Mouse (Mus musculus): ENCODE data around the gene Slc12a7. TPM values are rescaled to one million over a fixed set of nuclear protein-coding genes. Genes with fewer than 3 reads are reported as not detected.
A peak's percentile ranks its signal among the peaks of the same experiment; 100 is the strongest.

The Slc12a7 gene
- polyA plus RNA-seq, 1 experiment = 104 TPM

DNA sequence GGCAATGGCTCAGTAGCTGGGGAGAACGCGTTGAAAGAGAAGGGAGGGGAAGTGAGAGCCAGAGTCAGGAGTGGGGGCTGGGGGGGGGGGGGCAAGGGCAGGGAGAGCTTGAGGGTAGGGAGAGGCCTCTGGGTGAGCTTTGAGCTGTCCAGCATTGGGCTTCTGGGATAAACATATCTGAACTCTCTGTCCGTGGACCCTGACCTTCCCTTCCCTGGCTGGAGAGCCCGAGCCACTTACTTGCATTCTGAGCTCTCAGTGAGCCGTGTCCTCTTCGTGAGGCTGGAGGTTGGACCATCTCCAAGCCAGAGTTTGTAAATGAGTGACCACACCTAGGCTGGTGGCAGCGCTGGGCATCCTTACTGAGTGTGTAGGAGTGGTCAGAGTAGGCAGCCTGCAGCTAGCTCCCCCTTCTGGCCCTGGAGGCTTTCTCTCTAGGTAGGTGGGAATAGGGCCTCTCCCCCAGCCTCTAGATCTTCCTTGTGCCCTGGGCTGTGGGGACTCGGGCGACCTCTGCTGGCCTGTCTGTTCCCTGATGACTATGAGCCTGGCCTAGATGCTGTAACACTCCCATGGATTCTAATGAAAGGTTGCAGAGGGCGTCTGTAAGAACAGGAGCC is 40.5 kb upstream of the Slc12a7 start:
- WGBS = 11% methylated on average over 10 of the region's 10 CpGs
- DNase-seq = peak; percentile 99
- Histone ChIP-seq H3K4me3 (ENCODE audit: insufficient read depth, low read depth, low read length) (no peak overlapping the region), H3K36me3 (ENCODE audit: control insufficient read depth, insufficient read depth, low read length) (no peaks in the 10 kb centered on the region; the same call in 1 of the 2 replicates), H3K27ac (ENCODE audit: insufficient read depth, low read depth, low read length) (peak overlapping the region; percentile 61; the same call in 1 of the 2 replicates), H3K4me1 (ENCODE audit: control insufficient read depth, insufficient read depth, low read length) (peaks cover 44% of the 10 kb centered on the region), H3K27me3 (replicated peaks; ENCODE audit: control insufficient read depth, insufficient read depth, low read length) (no peaks in the 10 kb centered on the region)
- TF ChIP-seq CTCF (conservative IDR thresholded peaks at IDR 0.05; ENCODE audit: insufficient read depth, insufficient read length, low read depth, low read length) (peak; percentile 80), POLR2A (IDR thresholded peaks at IDR 0.05; ENCODE audit: low read depth, low read length) (no peak)

DNA sequence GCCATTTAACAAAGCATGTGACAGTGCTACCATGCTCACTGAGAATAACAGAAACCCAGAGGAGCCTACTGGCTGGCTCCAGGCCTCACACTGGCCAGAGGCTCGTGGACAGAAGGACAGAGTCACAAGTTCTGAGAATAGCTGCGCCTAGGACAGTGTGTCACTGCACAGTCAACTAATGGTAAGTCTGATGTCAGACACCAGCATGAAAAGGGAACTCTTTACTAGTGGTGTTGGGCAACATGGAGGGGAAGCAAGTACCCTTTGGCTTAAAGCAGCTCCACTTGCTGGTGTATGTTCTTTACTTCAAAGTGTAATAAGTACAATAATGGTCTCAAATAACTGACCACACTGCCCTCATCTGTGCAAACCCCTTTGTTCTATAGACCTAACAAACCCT is 39.6 kb upstream of the Slc12a7 start:
- no peak for DNase-seq
- H3K4me3 ChIP-seq (ENCODE audit: insufficient read depth, low read depth, low read length) = no peak overlapping the region
- H3K36me3 ChIP-seq (ENCODE audit: control insufficient read depth, insufficient read depth, low read length) = no peaks in the 10 kb centered on the region; the same call in 1 of the 2 replicates
- H3K27me3 ChIP-seq (replicated peaks; ENCODE audit: control insufficient read depth, insufficient read depth, low read length) = no peaks in the 10 kb centered on the region
- WGBS = 51% methylated on average over 2 of the region's 2 CpGs
- H3K4me1 ChIP-seq (ENCODE audit: control insufficient read depth, insufficient read depth, low read length) = peaks cover 34% of the 10 kb centered on the region
- TF ChIP-seq CTCF (conservative IDR thresholded peaks at IDR 0.05; ENCODE audit: insufficient read depth, insufficient read length, low read depth, low read length) = no peak
- no peak for TF ChIP-seq POLR2A (IDR thresholded peaks at IDR 0.05; ENCODE audit: low read depth, low read length)
- H3K27ac ChIP-seq (ENCODE audit: insufficient read depth, low read depth, low read length) = no peak overlapping the region

DNA sequence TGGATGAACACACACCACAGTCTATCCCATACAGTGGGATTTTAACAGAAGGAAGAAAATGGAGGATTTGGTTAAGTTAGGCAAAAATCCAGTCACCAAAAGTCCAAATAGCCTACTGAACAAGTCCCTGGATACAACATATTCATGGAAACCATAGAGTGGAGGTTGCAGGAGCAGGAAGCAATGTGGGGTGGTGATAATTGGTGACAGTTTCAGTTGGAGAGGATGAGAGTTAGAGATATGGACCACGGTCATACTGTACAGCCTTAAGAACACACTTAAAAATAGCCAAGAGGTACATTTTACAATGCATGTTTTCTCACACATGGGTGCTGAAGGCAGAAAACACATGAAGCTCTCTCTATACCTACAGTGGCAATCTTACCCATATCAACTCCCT is 37.9 kb upstream of the Slc12a7 start:
- Histone ChIP-seq H3K27me3 (replicated peaks; ENCODE audit: control insufficient read depth, insufficient read depth, low read length) (no peaks in the 10 kb centered on the region), H3K4me3 (ENCODE audit: insufficient read depth, low read depth, low read length) (no peak overlapping the region), H3K36me3 (ENCODE audit: control insufficient read depth, insufficient read depth, low read length) (no peaks in the 10 kb centered on the region; the same call in 1 of the 2 replicates), H3K27ac (ENCODE audit: insufficient read depth, low read depth, low read length) (no peak overlapping the region), H3K4me1 (ENCODE audit: control insufficient read depth, insufficient read depth, low read length) (peaks cover 22% of the 10 kb centered on the region)
- no peak for DNase-seq
- WGBS = 83% methylated on average over 1 of the region's 1 CpGs
- TF ChIP-seq CTCF (conservative IDR thresholded peaks at IDR 0.05; ENCODE audit: insufficient read depth, insufficient read length, low read depth, low read length) (no peak), POLR2A (IDR thresholded peaks at IDR 0.05; ENCODE audit: low read depth, low read length) (no peak)

DNA sequence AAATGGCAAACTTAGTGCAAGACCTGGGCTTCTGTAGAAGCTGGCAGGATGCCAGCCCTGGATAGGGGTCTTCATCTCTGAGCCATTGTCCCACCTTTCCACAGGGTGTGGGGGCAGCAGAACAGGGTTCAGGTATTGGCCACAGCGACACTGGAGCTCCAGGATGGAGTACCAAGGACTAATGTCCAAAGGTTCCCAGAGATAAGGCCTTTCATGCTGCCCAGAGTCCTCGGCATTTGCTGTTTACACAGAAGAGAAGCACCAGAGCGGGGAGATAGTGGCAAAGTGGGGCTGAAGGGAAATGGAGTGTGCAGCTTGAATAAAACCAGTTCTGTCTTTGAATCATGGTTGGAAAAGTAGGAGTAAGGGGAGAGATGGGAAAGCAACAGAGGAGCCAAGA is 36.4 kb upstream of the Slc12a7 start:
- Histone ChIP-seq H3K4me1 (ENCODE audit: control insufficient read depth, insufficient read depth, low read length) (peaks cover 12% of the 10 kb centered on the region), H3K4me3 (ENCODE audit: insufficient read depth, low read depth, low read length) (peak overlapping the region; percentile 63; the same call in 1 of the 2 replicates), H3K36me3 (ENCODE audit: control insufficient read depth, insufficient read depth, low read length) (no peaks in the 10 kb centered on the region), H3K27ac (ENCODE audit: insufficient read depth, low read depth, low read length) (peak overlapping the region; percentile 4; the same call in 1 of the 2 replicates), H3K27me3 (replicated peaks; ENCODE audit: control insufficient read depth, insufficient read depth, low read length) (no peaks in the 10 kb centered on the region)
- no peak for TF ChIP-seq CTCF (conservative IDR thresholded peaks at IDR 0.05; ENCODE audit: insufficient read depth, insufficient read length, low read depth, low read length)
- TF ChIP-seq POLR2A (IDR thresholded peaks at IDR 0.05; ENCODE audit: low read depth, low read length) = no peak
- WGBS = 53% methylated on average over 3 of the region's 3 CpGs
- no peak for DNase-seq

DNA sequence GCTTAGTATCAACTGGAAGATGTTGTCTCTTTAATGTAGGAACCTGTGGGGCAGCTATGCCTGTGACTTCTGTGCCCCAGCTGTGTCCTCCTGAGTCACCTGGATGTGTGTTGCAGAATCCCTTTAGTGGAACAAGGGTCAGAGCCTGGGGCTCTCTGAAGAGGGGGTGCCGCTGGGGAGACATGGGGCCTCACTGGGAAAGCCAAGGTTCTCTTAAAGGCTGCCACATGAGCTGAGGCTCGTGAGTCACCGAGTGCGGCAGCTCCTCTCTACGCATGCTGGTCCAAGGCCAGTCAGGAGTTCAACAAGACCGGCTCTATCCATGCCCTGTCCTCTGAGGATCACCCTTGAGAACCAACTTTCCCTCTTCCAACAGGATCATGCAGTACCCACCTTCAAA is 33.2 kb upstream of the Slc12a7 start:
- TF ChIP-seq CTCF (conservative IDR thresholded peaks at IDR 0.05; ENCODE audit: insufficient read depth, insufficient read length, low read depth, low read length) (no peak), POLR2A (IDR thresholded peaks at IDR 0.05; ENCODE audit: low read depth, low read length) (no peak)
- Histone ChIP-seq H3K4me1 (ENCODE audit: control insufficient read depth, insufficient read depth, low read length) (no peaks in the 10 kb centered on the region; the same call in 1 of the 2 replicates), H3K27me3 (replicated peaks; ENCODE audit: control insufficient read depth, insufficient read depth, low read length) (no peaks in the 10 kb centered on the region), H3K27ac (ENCODE audit: insufficient read depth, low read depth, low read length) (peak overlapping the region; percentile 77), H3K36me3 (ENCODE audit: control insufficient read depth, insufficient read depth, low read length) (no peaks in the 10 kb centered on the region), H3K4me3 (ENCODE audit: insufficient read depth, low read depth, low read length) (peak overlapping the region; percentile 63)
- 77% methylated on average over 6 of the region's 6 CpGs for WGBS
- DNase-seq = peak; percentile 8

DNA sequence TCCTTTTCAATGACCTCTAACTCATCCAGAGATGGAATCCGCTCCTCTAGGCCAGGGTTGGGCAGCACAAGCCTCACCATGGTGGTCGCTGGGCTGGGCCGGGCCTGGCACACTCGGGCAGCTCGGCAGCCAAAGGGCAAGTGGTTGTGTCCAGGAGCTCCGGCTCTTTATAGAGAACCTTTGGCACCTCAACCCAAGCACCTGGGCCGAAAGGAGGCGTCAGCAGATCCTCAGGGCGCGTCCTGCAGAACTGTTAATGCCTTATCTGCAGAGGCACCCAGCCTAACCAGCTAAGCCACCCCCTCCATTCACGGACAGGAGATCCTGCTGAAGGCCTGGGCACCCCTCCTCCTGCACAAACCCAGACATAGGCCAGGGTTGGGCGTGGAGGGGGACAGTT is 32.3 kb upstream of the Slc12a7 start:
- 57% methylated on average over 12 of the region's 12 CpGs for WGBS
- no peaks in the 10 kb centered on the region for H3K36me3 ChIP-seq (ENCODE audit: control insufficient read depth, insufficient read depth, low read length)
- peak overlapping the region; percentile 63 for H3K4me3 ChIP-seq (ENCODE audit: insufficient read depth, low read depth, low read length)
- peak overlapping the region; percentile 77 for H3K27ac ChIP-seq (ENCODE audit: insufficient read depth, low read depth, low read length)
- H3K27me3 ChIP-seq (replicated peaks; ENCODE audit: control insufficient read depth, insufficient read depth, low read length) = no peaks in the 10 kb centered on the region
- DNase-seq = peak; percentile 86
- H3K4me1 ChIP-seq (ENCODE audit: control insufficient read depth, insufficient read depth, low read length) = no peaks in the 10 kb centered on the region; the same call in 1 of the 2 replicates
- no peak for TF ChIP-seq CTCF (conservative IDR thresholded peaks at IDR 0.05; ENCODE audit: insufficient read depth, insufficient read length, low read depth, low read length)
- TF ChIP-seq POLR2A (IDR thresholded peaks at IDR 0.05; ENCODE audit: low read depth, low read length) = peak; percentile 63

DNA sequence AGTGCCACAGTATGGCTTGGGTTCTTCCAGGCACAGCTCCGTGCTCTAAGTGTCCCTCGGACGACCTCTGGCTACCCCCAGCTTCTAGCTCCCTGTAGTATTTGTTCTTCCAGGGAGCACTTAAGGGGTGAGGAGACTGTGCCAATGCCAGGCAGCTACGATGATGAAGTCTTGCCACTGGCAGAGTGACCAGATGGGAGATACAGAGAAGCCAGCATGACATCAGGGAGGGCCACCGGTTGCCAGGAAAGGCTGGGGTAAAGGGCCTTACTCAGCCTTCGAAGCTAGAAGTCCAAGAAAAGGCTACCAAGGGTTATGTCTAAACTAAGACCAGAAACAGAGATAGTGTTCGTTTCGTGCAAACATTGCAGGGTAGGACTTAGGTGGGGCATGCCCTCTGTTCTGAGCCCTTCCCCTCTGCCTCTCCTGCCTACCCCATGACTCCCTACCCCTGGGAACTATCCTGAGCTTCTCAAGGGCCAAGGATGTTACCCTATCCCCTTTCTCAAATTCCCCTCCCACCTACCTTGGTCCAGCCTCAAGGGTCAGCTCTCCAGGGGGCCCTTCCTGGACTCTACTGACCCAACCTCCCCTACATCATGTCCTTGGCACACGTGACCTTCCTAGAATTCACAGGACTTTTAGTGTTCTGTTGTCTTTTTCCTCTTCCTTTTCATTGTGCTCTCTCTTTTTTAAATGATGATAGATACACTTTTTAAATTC is 31.6 kb upstream of the Slc12a7 start:
- H3K4me3 ChIP-seq (ENCODE audit: insufficient read depth, low read depth, low read length) = no peak overlapping the region
- H3K36me3 ChIP-seq (ENCODE audit: control insufficient read depth, insufficient read depth, low read length) = no peaks in the 10 kb centered on the region
- TF ChIP-seq CTCF (conservative IDR thresholded peaks at IDR 0.05; ENCODE audit: insufficient read depth, insufficient read length, low read depth, low read length) = no peak
- TF ChIP-seq POLR2A (IDR thresholded peaks at IDR 0.05; ENCODE audit: low read depth, low read length) = no peak
- H3K27me3 ChIP-seq (replicated peaks; ENCODE audit: control insufficient read depth, insufficient read depth, low read length) = no peaks in the 10 kb centered on the region
- peak; percentile 63 for DNase-seq
- H3K27ac ChIP-seq (ENCODE audit: insufficient read depth, low read depth, low read length) = peak overlapping the region; percentile 58; the same call in 1 of the 2 replicates
- no peaks in the 10 kb centered on the region; the same call in 1 of the 2 replicates for H3K4me1 ChIP-seq (ENCODE audit: control insufficient read depth, insufficient read depth, low read length)
- WGBS = 72% methylated on average over 9 of the region's 9 CpGs
